Mouse (Mus musculus): ENCODE data around the gene Gm128.

- TF ChIP-seq CTCF (IDR thresholded peaks at IDR 0.05; ENCODE audit: low read depth, low read length) (no peak), POLR2A (IDR thresholded peaks at IDR 0.05; ENCODE audit: borderline replicate concordance, low read depth, low read length) (no peak)
Measured at GRCm38 (mm10) chr3:95203880-95204279, 37.5 kb downstream of the Gm128 start.

Measured in bone marrow macrophage, adult 2 months (primary cell).